Mouse (Mus musculus) midbrain, embryonic 10.5 days (tissue): ENCODE measurements around the gene Pvalb. TPM values are rescaled to one million over a fixed set of nuclear protein-coding genes. Genes with fewer than 3 reads are reported as not detected.

Source experiments
- DNase-seq: peaks from one replicate; pipeline ENCODE4 v3.0.0-alpha.2; 2017; ENCODE audit warnings: low spot score
- H3K27ac ChIP-seq: fragments of 300-500 bp; sonication (generic); replicated peaks from 2 replicates; pipeline ENCODE4 v1.5.1; 2016; ENCODE audit warnings: mild to moderate bottlenecking
- H3K27me3 ChIP-seq: fragments of 300-500 bp; sonication (generic); 2 replicates; pipeline ENCODE4 v1.6.1; 2016; ENCODE audit warnings: low read depth, mild to moderate bottlenecking; ENCODE audit not compliant: poor library complexity, severe bottlenecking
- H3K36me3 ChIP-seq: fragments of 300-500 bp; sonication (generic); 2 replicates; pipeline ENCODE4 v1.6.1; 2016; ENCODE audit warnings: mild to moderate bottlenecking, moderate library complexity
- H3K4me1 ChIP-seq: fragments of 300-500 bp; sonication (generic); 2 replicates; pipeline ENCODE4 v1.6.1; 2016
- H3K4me3 ChIP-seq: fragments of 300-500 bp; sonication (generic); 2 replicates; pipeline ENCODE4 v1.5.1; 2016; ENCODE audit warnings: mild to moderate bottlenecking, moderate library complexity
- H3K9me3 ChIP-seq: fragments of 300-500 bp; sonication (generic); replicated peaks from 2 replicates; pipeline ENCODE4 v1.6.1; 2016; ENCODE audit warnings: mild to moderate bottlenecking
- WGBS: fragments of 180-500 bp; shearing (Covaris S2); methylation state at CpG from one replicate; pipeline ENCODE4 v1.1.7; 2016; 5-methylcytosine and 5-hydroxymethylcytosine counted together
- polyA plus RNA-seq: library from polyadenylated mRNA; unstranded; fragments of >200 nt; fragmentation: Nextera tagmentation; extraction: Ambion mirVana; gene quantifications from 2 replicates; pipeline ENCODE4 v1.2.1, GENCODE M21; 2016

Gene Pvalb
- polyA plus RNA-seq, 1 experiment from 2014 or later, result 0.12 TPM

- H3K27me3 ChIP-seq, result peaks cover 25% of the 10 kb centered on the region; the same call in 1 of the 2 replicates
- H3K4me1 ChIP-seq, result peaks cover 21% of the 10 kb centered on the region
- 92% methylated on average over 4 of the region's 4 CpGs for WGBS
- no peak overlapping the region for H3K4me3 ChIP-seq
- H3K27ac ChIP-seq, result no peak overlapping the region
- H3K36me3 ChIP-seq, result no peaks in the 10 kb centered on the region
- DNase-seq, result no peak
- H3K9me3 ChIP-seq, result no peaks in the 10 kb centered on the region
Measured at GRCm38 (mm10) chr15:78185609-78186008, 20.6 kb downstream of the Pvalb start.

DNA sequence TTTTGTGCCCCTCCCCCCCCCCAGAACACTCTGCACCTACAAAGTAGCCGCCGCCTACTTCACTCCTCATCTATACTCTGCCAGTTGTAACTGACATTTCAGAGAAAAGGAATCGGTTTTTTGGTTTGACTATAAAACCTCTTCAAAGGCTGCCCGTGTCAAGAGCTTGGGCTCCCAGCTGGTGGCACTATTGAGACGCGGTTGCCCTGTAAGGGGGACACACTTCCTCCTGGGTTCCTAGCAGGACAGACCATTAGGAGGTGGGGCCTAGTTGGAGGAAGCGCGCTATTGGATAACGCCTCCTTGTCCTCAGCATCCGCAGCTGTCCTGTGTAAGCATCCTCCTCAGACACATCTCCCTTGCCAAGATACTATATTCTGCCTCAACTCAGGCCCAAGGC lies 21.3 kb downstream of the Pvalb start:
- Histone ChIP-seq H3K4me3 (peak overlapping the region; percentile 33), H3K36me3 (no peaks in the 10 kb centered on the region), H3K27me3 (peaks cover 25% of the 10 kb centered on the region; the same call in 1 of the 2 replicates), H3K9me3 (no peaks in the 10 kb centered on the region), H3K4me1 (peaks cover 21% of the 10 kb centered on the region), H3K27ac (0 out of 2 replicates have a peak overlapping the region, but pooled peaks have one; percentile 29)
- peak; percentile 68 for DNase-seq
- WGBS, result 2% methylated on average over 10 of the region's 10 CpGs

DNA sequence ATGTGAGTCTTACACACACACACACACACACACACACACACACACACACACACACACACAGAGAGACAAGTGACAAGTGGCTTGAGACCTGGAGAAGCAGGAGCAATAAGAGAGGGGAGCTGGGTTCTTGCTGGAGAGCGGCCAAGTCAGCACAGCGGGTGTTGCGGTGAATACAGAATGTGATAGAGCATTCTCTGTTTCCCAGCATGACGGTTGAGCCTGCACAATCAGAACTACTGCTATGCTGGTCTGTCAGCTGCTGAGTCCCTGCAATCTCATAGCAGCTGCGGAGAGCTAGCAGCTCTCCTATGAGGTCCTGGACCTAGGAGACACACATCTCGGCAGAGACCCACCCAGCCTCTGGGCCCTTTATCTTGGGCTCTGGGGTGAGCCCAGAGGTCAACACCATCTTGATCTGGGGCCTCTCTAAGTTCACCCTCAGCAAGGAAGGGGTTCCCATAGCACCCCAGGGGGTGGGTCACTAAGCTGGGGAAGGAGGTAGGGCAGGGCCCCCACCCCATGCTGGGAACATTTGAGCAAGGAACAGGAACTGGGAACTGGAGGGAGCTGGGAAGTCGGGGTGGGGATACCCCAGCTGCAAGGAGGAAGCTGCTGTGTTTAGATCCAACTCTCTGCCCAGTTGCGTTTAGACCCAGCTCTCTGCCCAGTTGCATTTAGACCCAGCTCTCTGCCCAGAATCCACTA lies 24.3 kb downstream of the Pvalb start:
- Histone ChIP-seq H3K4me3 (no peak overlapping the region), H3K27me3 (peaks cover 25% of the 10 kb centered on the region; the same call in 1 of the 2 replicates), H3K4me1 (peaks cover 34% of the 10 kb centered on the region), H3K36me3 (no peaks in the 10 kb centered on the region), H3K27ac (0 out of 2 replicates have a peak overlapping the region, but pooled peaks have one; percentile 28), H3K9me3 (no peaks in the 10 kb centered on the region)
- no peak for DNase-seq
- 41% methylated on average over 8 of the region's 8 CpGs for WGBS

- H3K27ac ChIP-seq, result no peak overlapping the region
- WGBS, result 82% methylated on average over 3 of the region's 3 CpGs
- DNase-seq, result no peak
- H3K27me3 ChIP-seq, result peaks cover 25% of the 10 kb centered on the region; the same call in 1 of the 2 replicates
- H3K4me3 ChIP-seq, result no peak overlapping the region
- H3K36me3 ChIP-seq, result no peaks in the 10 kb centered on the region
- no peaks in the 10 kb centered on the region for H3K9me3 ChIP-seq
- peaks cover 35% of the 10 kb centered on the region for H3K4me1 ChIP-seq
Measured at GRCm38 (mm10) chr15:78179775-78180174, 26.4 kb downstream of the Pvalb start.

GRCm38 (mm10) chr15:78178397-78178796 lies 27.8 kb downstream of the Pvalb start:
- H3K9me3 ChIP-seq, result no peaks in the 10 kb centered on the region
- peak overlapping the region; percentile 5; the same call in 1 of the 2 replicates for H3K4me3 ChIP-seq
- peak overlapping the region; percentile 46 for H3K27ac ChIP-seq
- 8% methylated on average over 9 of the region's 9 CpGs for WGBS
- H3K36me3 ChIP-seq, result no peaks in the 10 kb centered on the region
- peaks cover 20% of the 10 kb centered on the region; the same call in 1 of the 2 replicates for H3K27me3 ChIP-seq
- peaks cover 35% of the 10 kb centered on the region for H3K4me1 ChIP-seq
- peak; percentile 84 for DNase-seq

- no peak overlapping the region for H3K27ac ChIP-seq
- H3K9me3 ChIP-seq, result no peaks in the 10 kb centered on the region
- H3K4me1 ChIP-seq, result peaks cover 46% of the 10 kb centered on the region
- DNase-seq, result no peak
- peaks cover 11% of the 10 kb centered on the region; the same call in 1 of the 2 replicates for H3K27me3 ChIP-seq
- no peak overlapping the region for H3K4me3 ChIP-seq
- 85% methylated on average over 10 of the region's 10 CpGs for WGBS
- no peaks in the 10 kb centered on the region for H3K36me3 ChIP-seq
Measured at GRCm38 (mm10) chr15:78177257-78177656, 28.9 kb downstream of the Pvalb start.

- Histone ChIP-seq H3K27ac (peak overlapping the region; percentile 90), H3K27me3 (no peaks in the 10 kb centered on the region), H3K36me3 (peaks cover 10% of the 10 kb centered on the region), H3K4me3 (peak overlapping the region; percentile 79), H3K4me1 (peaks cover 45% of the 10 kb centered on the region), H3K9me3 (no peaks in the 10 kb centered on the region)
- DNase-seq, result no peak
- 76% methylated on average over 6 of the region's 6 CpGs for WGBS
Measured at GRCm38 (mm10) chr15:78174887-78175245, 31.3 kb downstream of the Pvalb start.

- no peaks in the 10 kb centered on the region for H3K9me3 ChIP-seq
- peaks cover 45% of the 10 kb centered on the region for H3K4me1 ChIP-seq
- H3K36me3 ChIP-seq, result peaks cover 10% of the 10 kb centered on the region
- peak; percentile 98 for DNase-seq
- 1% methylated on average over 40 of the region's 40 CpGs for WGBS
- peak within 1 kb of the TSS; percentile 79 for H3K4me3 ChIP-seq
- no peaks in the 10 kb centered on the region for H3K27me3 ChIP-seq
- H3K27ac ChIP-seq, result peak within 1 kb of the TSS; percentile 90
Measured at GRCm38 (mm10) chr15:78173972-78174886, 32.0 kb downstream of the Pvalb start, which contains the start of gene Ift27. Gene Ift27 (minus strand): TSS chr15:78174107.

- WGBS, result 29% methylated on average over 26 of the region's 26 CpGs
- Histone ChIP-seq H3K9me3 (no peaks in the 10 kb centered on the region), H3K4me1 (peaks cover 42% of the 10 kb centered on the region)
Measured at GRCm38 (mm10) chr15:78172899-78173817, 33.0 kb downstream of the Pvalb start.

DNA sequence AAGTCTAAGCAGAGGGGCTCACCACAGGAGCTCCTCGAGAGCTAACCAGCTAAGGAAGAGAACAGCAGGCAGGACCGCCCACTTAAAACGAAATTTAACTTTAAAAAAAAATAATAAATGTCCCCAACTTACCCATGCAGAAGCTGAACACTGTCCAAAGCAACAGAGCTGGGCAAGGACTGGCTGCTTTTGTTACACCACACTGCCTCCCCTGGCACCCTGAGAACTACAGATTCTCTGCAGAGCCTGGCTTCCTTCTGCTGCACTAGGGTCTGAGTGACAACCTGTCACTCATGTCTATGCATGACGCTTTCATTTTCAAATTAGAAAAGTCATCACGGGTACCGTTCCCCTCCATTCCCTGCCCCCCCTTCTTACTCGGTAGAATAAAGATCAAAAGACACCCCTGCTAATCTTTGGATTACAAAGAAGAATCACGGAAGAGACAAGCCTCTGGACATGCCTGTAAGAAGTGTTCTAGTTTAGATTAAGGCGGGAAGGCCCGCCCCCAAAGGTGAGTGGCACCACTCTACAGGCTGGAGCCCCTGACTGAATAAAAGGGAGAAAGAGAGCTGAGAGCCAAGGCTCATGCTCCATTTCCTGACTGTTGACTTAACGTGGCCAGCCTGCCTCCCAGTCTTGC lies 33.8 kb downstream of the Pvalb start:
- Histone ChIP-seq H3K9me3 (no peaks in the 10 kb centered on the region), H3K4me3 (peak overlapping the region; percentile 79), H3K27ac (no peak overlapping the region), H3K27me3 (no peaks in the 10 kb centered on the region), H3K4me1 (peaks cover 35% of the 10 kb centered on the region), H3K36me3 (peaks cover 22% of the 10 kb centered on the region)
- WGBS, result 82% methylated on average over 11 of the region's 11 CpGs
- DNase-seq, result no peak

More at GRCm38 (mm10) chr15:78172899-78173817, 33.0 kb downstream of the Pvalb start:
- H3K4me3 ChIP-seq, result peak overlapping the region; percentile 79
- peak overlapping the region; percentile 90 for H3K27ac ChIP-seq
- H3K27me3 ChIP-seq, result no peaks in the 10 kb centered on the region
- H3K36me3 ChIP-seq, result peaks cover 14% of the 10 kb centered on the region
- DNase-seq, result no peak

GRCm38 (mm10) chr15:78171651-78172050 lies 34.5 kb downstream of the Pvalb start:
- Histone ChIP-seq H3K4me3 (no peak overlapping the region), H3K4me1 (peaks cover 31% of the 10 kb centered on the region), H3K27ac (no peak overlapping the region), H3K27me3 (no peaks in the 10 kb centered on the region), H3K9me3 (no peaks in the 10 kb centered on the region), H3K36me3 (peaks cover 29% of the 10 kb centered on the region)
- DNase-seq, result no peak
- WGBS, result 94% methylated on average over 10 of the region's 10 CpGs
